Mouse (Mus musculus): Measurements from ENCODE around the gene Ptgis.

GRCm38 (mm10) chr2:167278011-167278410 is 37.6 kb upstream of the Ptgis start:
- TF ChIP-seq CTCF (IDR thresholded peaks at IDR 0.05; ENCODE audit: low read depth, low read length), result no peak
- TF ChIP-seq POLR2A (IDR thresholded peaks at IDR 0.05; ENCODE audit: extremely low read depth, insufficient read depth, low read length), result no peak
